Mouse (Mus musculus) forebrain, embryonic 14.5 days (tissue): Measurements from ENCODE around the gene Arap1. TPM values are rescaled to one million over a fixed set of nuclear protein-coding genes. Genes with fewer than 3 reads are reported as not detected.

Experiments used
- ATAC-seq: fragments of 200-750 bp; cut with Nextera tagmentation; 2 replicates; pipeline ENCODE4 v1.8.0; 2017; ENCODE audit warnings: mild to moderate bottlenecking, moderate library complexity
- DNase-seq: peaks from one replicate; pipeline ENCODE4 v3.0.0-alpha.2; 2015; ENCODE audit warnings: low spot score
- H3K27ac ChIP-seq: fragments of 300-500 bp; sonication (generic); 2 replicates; pipeline ENCODE4 v1.5.1; 2014; ENCODE audit warnings: low read depth, mild to moderate bottlenecking, control low read depth, low read length, moderate library complexity
- H3K27me3 ChIP-seq: fragments of 300-500 bp; sonication (generic); replicated peaks from 2 replicates; pipeline ENCODE4 v1.6.1; 2014; ENCODE audit warnings: low read length, control low read depth, mixed read lengths; ENCODE audit not compliant: control insufficient read depth, insufficient read depth
- H3K36me3 ChIP-seq: fragments of 300-500 bp; sonication (generic); 2 replicates; pipeline ENCODE4 v1.6.1; 2014; ENCODE audit warnings: low read length, control low read depth; ENCODE audit not compliant: control insufficient read depth, insufficient read depth
- H3K4me1 ChIP-seq: fragments of 300-500 bp; sonication (generic); 2 replicates; pipeline ENCODE4 v1.6.1; 2014; ENCODE audit warnings: antibody characterized with exemption, low read length, control low read depth; ENCODE audit not compliant: control insufficient read depth, insufficient read depth
- H3K4me2 ChIP-seq: fragments of 300-500 bp; sonication (generic); 2 replicates; pipeline ENCODE4 v1.6.1; 2014; ENCODE audit warnings: mild to moderate bottlenecking, control low read depth, low read length
- H3K4me3 ChIP-seq: fragments of 300-500 bp; sonication (generic); 2 replicates; pipeline ENCODE4 v1.5.1; 2014; ENCODE audit warnings: low read depth, low read length, control low read depth
- H3K9ac ChIP-seq: fragments of 300-500 bp; sonication (generic); 2 replicates; pipeline ENCODE4 v1.6.1; 2014; ENCODE audit warnings: mild to moderate bottlenecking, low read length, control low read depth, moderate library complexity
- H3K9me3 ChIP-seq: fragments of 300-500 bp; sonication (generic); replicated peaks from 2 replicates; pipeline ENCODE4 v1.6.1; 2016; ENCODE audit warnings: low read length, control low read depth, mixed read lengths; ENCODE audit not compliant: control insufficient read depth
- WGBS: fragments of 180-500 bp; shearing (Covaris S2); extraction: QIAGEN DNeasy Blood & Tissue Kit; methylation state at CpG from one replicate; pipeline ENCODE4 v1.1.7; 2014; 5-methylcytosine and 5-hydroxymethylcytosine counted together
- polyA plus RNA-seq: library from polyadenylated mRNA; unstranded; fragments of >200 nt; fragmentation: Nextera tagmentation; extraction: Ambion mirVana; gene quantifications from 2 replicates; pipeline ENCODE4 v1.2.1, GENCODE M21; 2014

The Arap1 gene
- 5.8 and 6.5 TPM in 2 replicates for polyA plus RNA-seq

DNA sequence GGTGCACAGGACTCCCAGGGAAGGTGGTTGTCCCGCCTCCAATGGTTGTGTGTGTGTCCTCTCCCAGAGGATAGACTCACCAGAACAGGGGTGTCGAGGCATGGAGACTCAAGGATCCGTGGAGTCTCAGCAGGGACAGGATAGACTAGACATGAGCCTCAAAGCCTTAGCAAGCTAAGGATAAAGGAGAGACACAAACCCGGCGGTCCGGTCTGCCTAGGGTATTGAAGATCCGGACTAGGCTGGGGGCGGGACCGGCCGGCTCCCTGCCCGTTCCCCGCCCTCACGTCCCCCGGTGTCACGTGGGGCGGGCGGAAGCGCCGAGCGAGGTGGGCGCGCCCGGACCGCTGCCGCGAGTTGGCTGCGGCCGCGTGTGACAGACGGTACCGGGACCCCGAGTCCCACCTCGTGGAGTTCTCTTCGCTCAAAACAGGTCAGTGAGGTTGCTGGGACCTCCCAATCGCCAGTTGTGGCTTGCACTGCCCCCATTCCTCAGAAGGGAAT, at the start of gene Arap1:
TSS of gene Arap1 (plus strand) at position 301 of the 504 bp plus-strand sequence.
- Histone ChIP-seq H3K4me3 (peak within 1 kb of the TSS; percentile 52), H3K4me2 (peak within 1 kb of the TSS; percentile 97), H3K27ac (no peak within 1 kb of the TSS), H3K4me1 (peaks cover 12% of the 10 kb centered on the region), H3K9me3 (no peaks in the 10 kb centered on the region), H3K36me3 (no peaks in the 10 kb centered on the region), H3K27me3 (0 out of 2 replicates have a peak, but pooled peaks cover 11% of the 10 kb centered on the region), H3K9ac (peak within 1 kb of the TSS; percentile 65)
- DNase-seq, result peak; percentile 61
- ATAC-seq, result peak; percentile 79
- 2% methylated on average over 32 of the region's 35 CpGs for WGBS

- WGBS, result 85% methylated on average over 3 of the region's 3 CpGs
- no peak overlapping the region for H3K4me3 ChIP-seq
- H3K27me3 ChIP-seq, result peaks cover 4% of the 10 kb centered on the region; the same call in 1 of the 2 replicates
- peaks cover 10% of the 10 kb centered on the region for H3K4me1 ChIP-seq
- DNase-seq (no peak), ATAC-seq (no peak)
- no peaks in the 10 kb centered on the region for H3K9me3 ChIP-seq
- H3K4me2 ChIP-seq, result no peak overlapping the region
- H3K27ac ChIP-seq, result no peak overlapping the region
- no peak overlapping the region for H3K9ac ChIP-seq
- no peaks in the 10 kb centered on the region for H3K36me3 ChIP-seq
Measured at GRCm38 (mm10) chr7:101298375-101298774, 49.5 kb upstream of the Arap1 start.

GRCm38 (mm10) chr7:101301361-101301880, 46.4 kb upstream of the Arap1 start:
- H3K36me3 ChIP-seq, result no peaks in the 10 kb centered on the region
- H3K9ac ChIP-seq, result peak overlapping the region; percentile 71
- ATAC-seq (no peak; the same call in none of the 2 replicates), DNase-seq (no peak)
- H3K4me2 ChIP-seq, result peak overlapping the region; percentile 87
- H3K4me1 ChIP-seq, result peaks cover 10% of the 10 kb centered on the region
- peak overlapping the region; percentile 57 for H3K4me3 ChIP-seq
- H3K27ac ChIP-seq, result peak overlapping the region; percentile 9; the same call in 1 of the 2 replicates
- H3K27me3 ChIP-seq, result peaks cover 4% of the 10 kb centered on the region; the same call in 1 of the 2 replicates
- 1% methylated on average over 30 of the region's 30 CpGs for WGBS
- no peaks in the 10 kb centered on the region for H3K9me3 ChIP-seq

- no peaks in the 10 kb centered on the region for H3K9me3 ChIP-seq
- H3K4me1 ChIP-seq, result peaks cover 10% of the 10 kb centered on the region
- peaks cover 4% of the 10 kb centered on the region; the same call in 1 of the 2 replicates for H3K27me3 ChIP-seq
- peak within 1 kb of the TSS; percentile 71 for H3K9ac ChIP-seq
- no peaks in the 10 kb centered on the region for H3K36me3 ChIP-seq
- peak within 1 kb of the TSS; percentile 87 for H3K4me2 ChIP-seq
- peak within 1 kb of the TSS; percentile 29 for H3K27ac ChIP-seq
- H3K4me3 ChIP-seq, result peak within 1 kb of the TSS; percentile 57
- DNase-seq, result peak; percentile 93
- under 1% methylated on average over 39 of the region's 39 CpGs for WGBS
- ATAC-seq, result peak; percentile 94
Measured at GRCm38 (mm10) chr7:101301881-101302456, 45.9 kb upstream of the Arap1 start, which contains the start of gene Atg16l2. Gene Atg16l2, minus strand, starts transcription at chr7:101302251.

GRCm38 (mm10) chr7:101302691-101303090, 45.2 kb upstream of the Arap1 start:
- ATAC-seq, result no peak
- Histone ChIP-seq H3K4me3 (peak overlapping the region; percentile 57), H3K9ac (peak overlapping the region; percentile 71), H3K36me3 (no peaks in the 10 kb centered on the region), H3K9me3 (no peaks in the 10 kb centered on the region), H3K27me3 (peaks cover 4% of the 10 kb centered on the region; the same call in 1 of the 2 replicates), H3K27ac (peak overlapping the region; percentile 29; the same call in 1 of the 2 replicates), H3K4me1 (peaks cover 10% of the 10 kb centered on the region), H3K4me2 (peak overlapping the region; percentile 87)
- WGBS, result 20% methylated on average over 7 of the region's 7 CpGs
- no peak for DNase-seq

GRCm38 (mm10) chr7:101306841-101307240, 41.0 kb upstream of the Arap1 start:
- no peak overlapping the region for H3K9ac ChIP-seq
- no peak overlapping the region for H3K27ac ChIP-seq
- no peak overlapping the region for H3K4me3 ChIP-seq
- no peak for ATAC-seq
- no peak for DNase-seq
- no peak overlapping the region for H3K4me2 ChIP-seq
- H3K9me3 ChIP-seq, result no peaks in the 10 kb centered on the region
- H3K4me1 ChIP-seq, result peaks cover 8% of the 10 kb centered on the region
- 48% methylated on average over 2 of the region's 2 CpGs for WGBS
- H3K27me3 ChIP-seq, result no peaks in the 10 kb centered on the region
- no peaks in the 10 kb centered on the region for H3K36me3 ChIP-seq

DNA sequence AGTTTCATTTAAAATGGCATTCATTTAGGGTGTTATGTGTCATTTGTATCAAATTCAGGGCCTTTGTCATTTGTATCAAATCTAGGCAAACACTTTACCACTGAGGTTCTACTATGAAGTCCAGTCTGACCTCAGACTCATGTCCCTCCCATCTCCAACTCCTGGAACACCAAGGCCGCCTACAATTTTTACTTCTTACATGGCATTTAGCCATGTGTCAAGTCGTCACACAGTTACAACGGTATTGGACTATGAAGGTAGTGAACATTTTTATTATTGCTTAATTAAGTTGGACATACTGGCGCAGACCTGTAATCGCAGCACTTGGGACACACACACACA, 37.9 kb upstream of the Arap1 start:
- H3K27me3 ChIP-seq, result no peaks in the 10 kb centered on the region
- peak overlapping the region; percentile 57 for H3K4me2 ChIP-seq
- H3K27ac ChIP-seq, result no peak overlapping the region
- no peaks in the 10 kb centered on the region for H3K36me3 ChIP-seq
- 33% methylated on average over 5 of the region's 5 CpGs for WGBS
- DNase-seq, result no peak
- H3K9me3 ChIP-seq, result no peaks in the 10 kb centered on the region
- peak overlapping the region; percentile 47 for H3K4me3 ChIP-seq
- no peak for ATAC-seq
- 0 out of 2 replicates have a peak, but pooled peaks cover 2% of the 10 kb centered on the region for H3K4me1 ChIP-seq
- peak overlapping the region; percentile 53 for H3K9ac ChIP-seq

GRCm38 (mm10) chr7:101310327-101311028, 37.4 kb upstream of the Arap1 start:
- H3K4me2 ChIP-seq, result peak overlapping the region; percentile 57
- H3K27me3 ChIP-seq, result no peaks in the 10 kb centered on the region

More at GRCm38 (mm10) chr7:101310327-101311028, 37.4 kb upstream of the Arap1 start:
- ATAC-seq, result peak; percentile 98
- Histone ChIP-seq H3K36me3 (no peaks in the 10 kb centered on the region), H3K9me3 (no peaks in the 10 kb centered on the region), H3K4me1 (0 out of 2 replicates have a peak, but pooled peaks cover 2% of the 10 kb centered on the region), H3K4me3 (peak overlapping the region; percentile 47), H3K27ac (peak overlapping the region; percentile 79), H3K9ac (peak overlapping the region; percentile 53)
- WGBS, result under 1% methylated on average over 43 of the region's 43 CpGs
- DNase-seq, result peak; percentile 99
